Mouse (Mus musculus): ENCODE data around the gene Igsf21. TPM values are rescaled to one million over a fixed set of nuclear protein-coding genes. Genes with fewer than 3 reads are reported as not detected.

The Igsf21 gene
- total and polyA plus RNA-seq, 2 experiments = not detected

DNA sequence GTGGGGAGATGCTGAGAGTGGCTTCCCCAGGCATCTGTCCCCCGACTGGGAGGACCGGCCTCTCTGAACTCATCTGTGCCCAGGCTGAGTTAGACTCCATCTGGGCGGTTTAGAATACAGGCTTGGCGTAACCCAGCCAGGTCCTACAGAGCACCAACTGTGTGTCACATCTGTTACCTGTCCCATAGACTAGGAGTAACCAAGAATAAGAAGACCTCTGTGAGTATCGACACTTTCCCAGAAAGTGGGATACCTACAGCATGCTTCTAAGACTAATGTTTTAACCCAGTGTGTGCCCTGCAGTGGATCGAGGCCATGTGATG, 137.0 kb downstream of the Igsf21 start:
- Histone ChIP-seq H3K4me1 (ENCODE audit: control insufficient read depth, insufficient read depth, low read length) (no peaks in the 10 kb centered on the region), H3K9ac (ENCODE audit: low read depth, low read length) (no peak overlapping the region), H3K36me3 (ENCODE audit: control insufficient read depth, insufficient read depth, low read length) (no peaks in the 10 kb centered on the region), H3K79me2 (ENCODE audit: control insufficient read depth, insufficient read depth, low read length) (no peaks in the 10 kb centered on the region), H3K27me3 (ENCODE audit: control insufficient read depth, insufficient read depth, low read length) (peaks cover 2% of the 10 kb centered on the region; the same call in 1 of the 2 replicates), H3K27ac (replicated peaks; ENCODE audit: insufficient read depth, low read depth, low read length) (no peak overlapping the region), H3K4me3 (ENCODE audit: insufficient read depth, low read depth, low read length) (no peak overlapping the region)
- no peak for TF ChIP-seq CTCF (IDR thresholded peaks at IDR 0.05; ENCODE audit: low read depth, low read length)
- TF ChIP-seq POLR2A (IDR thresholded peaks at IDR 0.05; ENCODE audit: extremely low read depth, insufficient read depth, low read length) = no peak
- 56% methylated on average over 6 of the region's 6 CpGs for WGBS
- no peak for DNase-seq (ENCODE audit: extremely low read depth, low read depth, low spot score)

DNA sequence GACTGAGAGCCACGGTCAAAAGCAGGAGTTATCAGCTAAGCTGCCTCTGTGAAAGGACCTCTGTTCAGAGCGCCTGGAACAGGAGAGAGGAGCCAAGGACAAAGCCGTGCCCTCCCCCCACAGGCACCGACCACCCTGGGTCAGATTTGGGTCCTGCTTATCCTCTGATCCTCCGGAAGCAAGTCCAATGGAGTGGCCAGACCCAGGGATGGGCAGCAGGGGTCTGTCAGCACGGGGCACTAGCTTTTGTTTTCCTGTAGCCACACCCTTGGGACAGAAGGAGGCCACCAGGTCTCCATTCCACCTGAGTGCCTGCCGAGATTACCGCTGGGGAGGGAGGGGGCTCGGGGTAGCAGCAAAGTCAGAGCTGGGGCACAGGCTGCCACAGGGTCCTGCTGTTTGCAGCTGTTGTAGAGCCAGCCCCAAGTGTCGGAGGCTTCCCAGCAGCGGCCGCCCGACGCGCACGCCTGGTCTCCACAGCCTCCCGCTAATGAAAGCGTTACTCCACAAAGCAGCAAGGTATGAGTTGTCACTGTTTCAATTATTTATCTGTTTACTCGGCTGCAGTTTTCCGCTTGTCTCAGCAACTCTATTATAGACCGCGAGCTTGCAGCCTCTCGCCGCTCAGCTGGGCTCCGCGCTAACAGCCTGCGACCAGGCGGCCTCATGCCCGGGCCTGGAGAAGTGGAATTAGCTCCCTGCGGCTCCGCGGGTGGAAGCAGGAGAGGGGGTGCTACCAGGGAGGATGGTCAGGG, 137.5 kb downstream of the Igsf21 start:
- Histone ChIP-seq H3K4me3 (ENCODE audit: insufficient read depth, low read depth, low read length) (no peak overlapping the region), H3K27me3 (ENCODE audit: control insufficient read depth, insufficient read depth, low read length) (peaks cover 2% of the 10 kb centered on the region; the same call in 1 of the 2 replicates), H3K79me2 (ENCODE audit: control insufficient read depth, insufficient read depth, low read length) (no peaks in the 10 kb centered on the region), H3K27ac (replicated peaks; ENCODE audit: insufficient read depth, low read depth, low read length) (no peak overlapping the region), H3K36me3 (ENCODE audit: control insufficient read depth, insufficient read depth, low read length) (no peaks in the 10 kb centered on the region), H3K4me1 (ENCODE audit: control insufficient read depth, insufficient read depth, low read length) (no peaks in the 10 kb centered on the region), H3K9ac (ENCODE audit: low read depth, low read length) (no peak overlapping the region)
- no peak for DNase-seq (ENCODE audit: extremely low read depth, low read depth, low spot score)
- TF ChIP-seq POLR2A (IDR thresholded peaks at IDR 0.05; ENCODE audit: extremely low read depth, insufficient read depth, low read length) = no peak
- 7% methylated on average over 32 of the region's 32 CpGs for WGBS

DNA sequence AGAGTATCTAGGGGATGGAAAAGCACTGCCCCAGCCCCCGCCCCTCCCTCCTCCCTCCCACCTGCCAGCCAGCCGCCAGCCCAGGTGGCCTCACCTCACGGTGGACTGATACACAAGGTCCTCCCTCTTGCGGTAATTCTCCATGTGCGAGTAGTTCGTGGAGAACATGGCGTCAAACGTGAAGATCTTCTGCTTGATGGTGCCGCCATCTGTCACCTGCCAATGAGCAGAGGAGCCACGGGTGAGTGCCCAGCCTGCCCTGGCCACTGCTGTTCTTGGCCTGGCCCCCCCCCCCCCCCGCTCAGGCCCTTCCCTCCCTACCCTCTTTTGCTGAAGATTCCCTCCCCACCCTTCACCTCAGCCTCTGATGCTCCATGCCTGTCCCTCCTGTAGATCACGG, 139.4 kb downstream of the Igsf21 start:
- no peaks in the 10 kb centered on the region for H3K79me2 ChIP-seq (ENCODE audit: control insufficient read depth, insufficient read depth, low read length)
- 82% methylated on average over 11 of the region's 12 CpGs for WGBS
- H3K36me3 ChIP-seq (ENCODE audit: control insufficient read depth, insufficient read depth, low read length) = no peaks in the 10 kb centered on the region
- no peak for DNase-seq (ENCODE audit: extremely low read depth, low read depth, low spot score)
- peaks cover 4% of the 10 kb centered on the region for H3K27me3 ChIP-seq (ENCODE audit: control insufficient read depth, insufficient read depth, low read length)
- no peak for TF ChIP-seq CTCF (IDR thresholded peaks at IDR 0.05; ENCODE audit: low read depth, low read length)
- no peak for TF ChIP-seq POLR2A (IDR thresholded peaks at IDR 0.05; ENCODE audit: extremely low read depth, insufficient read depth, low read length)
- H3K4me1 ChIP-seq (ENCODE audit: control insufficient read depth, insufficient read depth, low read length) = no peaks in the 10 kb centered on the region; the same call in 1 of the 2 replicates
- no peak overlapping the region for H3K4me3 ChIP-seq (ENCODE audit: insufficient read depth, low read depth, low read length)
- no peak overlapping the region for H3K27ac ChIP-seq (replicated peaks; ENCODE audit: insufficient read depth, low read depth, low read length)
- no peak overlapping the region for H3K9ac ChIP-seq (ENCODE audit: low read depth, low read length)

DNA sequence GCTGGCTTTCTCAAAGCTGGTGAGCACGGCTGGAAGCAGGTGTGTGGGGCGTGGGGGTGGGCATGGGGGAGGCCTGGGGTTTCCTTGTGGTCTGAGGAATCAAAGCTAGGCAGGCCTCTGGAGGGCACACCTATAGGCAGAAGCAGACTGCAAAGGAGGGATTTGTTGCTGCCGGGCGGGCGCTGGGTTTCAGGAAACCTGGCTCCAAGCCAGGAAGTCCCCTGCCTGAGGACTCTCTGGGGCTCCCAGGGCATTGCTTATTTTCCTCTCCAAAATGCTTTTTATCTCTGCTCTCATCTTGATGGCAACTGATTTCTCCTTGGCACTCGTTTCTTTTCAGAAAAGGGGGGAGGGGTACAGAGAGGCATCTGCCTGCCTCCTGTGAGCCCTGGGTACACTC, 141.8 kb downstream of the Igsf21 start:
- Histone ChIP-seq H3K4me3 (ENCODE audit: insufficient read depth, low read depth, low read length) (no peak overlapping the region), H3K9ac (ENCODE audit: low read depth, low read length) (no peak overlapping the region), H3K4me1 (ENCODE audit: control insufficient read depth, insufficient read depth, low read length) (no peaks in the 10 kb centered on the region; the same call in 1 of the 2 replicates), H3K27me3 (ENCODE audit: control insufficient read depth, insufficient read depth, low read length) (peaks cover 4% of the 10 kb centered on the region), H3K79me2 (ENCODE audit: control insufficient read depth, insufficient read depth, low read length) (no peaks in the 10 kb centered on the region), H3K36me3 (ENCODE audit: control insufficient read depth, insufficient read depth, low read length) (no peaks in the 10 kb centered on the region), H3K27ac (replicated peaks; ENCODE audit: insufficient read depth, low read depth, low read length) (no peak overlapping the region)
- no peak for TF ChIP-seq CTCF (IDR thresholded peaks at IDR 0.05; ENCODE audit: low read depth, low read length)
- no peak for TF ChIP-seq POLR2A (IDR thresholded peaks at IDR 0.05; ENCODE audit: extremely low read depth, insufficient read depth, low read length)
- WGBS = 29% methylated on average over 6 of the region's 6 CpGs
- DNase-seq (ENCODE audit: extremely low read depth, low read depth, low spot score) = no peak

DNA sequence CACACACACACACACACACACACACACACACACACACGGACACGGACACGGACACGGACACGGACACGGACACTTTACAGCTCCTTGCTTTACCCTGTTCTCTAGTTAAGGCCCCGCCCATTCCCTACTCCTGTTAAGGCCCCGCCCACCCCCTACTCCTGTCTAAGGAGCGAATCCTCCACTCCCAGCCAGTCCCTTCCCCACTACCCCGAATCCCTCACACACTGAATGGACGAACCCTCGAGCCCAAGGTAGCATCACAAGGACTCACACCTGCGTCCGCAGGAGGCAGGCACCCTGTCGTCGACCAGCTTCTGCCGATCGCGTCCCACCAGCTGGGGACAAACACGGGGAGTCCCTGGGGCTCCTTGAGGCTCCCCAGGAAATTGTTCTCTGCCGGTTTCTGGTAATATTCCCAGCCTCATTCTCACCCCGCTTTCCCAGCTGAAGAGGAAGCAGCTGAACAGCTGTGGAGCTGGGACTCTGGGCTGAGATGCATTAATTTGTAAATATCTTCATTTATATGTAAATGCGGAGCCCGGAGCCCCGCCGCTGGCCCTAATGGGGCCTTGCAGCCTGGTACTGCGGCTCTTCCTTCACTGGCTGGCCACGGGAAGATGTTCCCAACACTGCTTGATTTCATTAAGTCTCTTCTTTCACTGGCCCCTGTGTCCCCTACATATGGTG, 143.1 kb downstream of the Igsf21 start:
- no peak for TF ChIP-seq CTCF (IDR thresholded peaks at IDR 0.05; ENCODE audit: low read depth, low read length)
- no peak for TF ChIP-seq POLR2A (IDR thresholded peaks at IDR 0.05; ENCODE audit: extremely low read depth, insufficient read depth, low read length)
- no peaks in the 10 kb centered on the region for H3K36me3 ChIP-seq (ENCODE audit: control insufficient read depth, insufficient read depth, low read length)
- no peak overlapping the region for H3K4me3 ChIP-seq (ENCODE audit: insufficient read depth, low read depth, low read length)
- H3K79me2 ChIP-seq (ENCODE audit: control insufficient read depth, insufficient read depth, low read length) = no peaks in the 10 kb centered on the region
- H3K9ac ChIP-seq (ENCODE audit: low read depth, low read length) = no peak overlapping the region
- WGBS = 9% methylated on average over 28 of the region's 28 CpGs
- H3K4me1 ChIP-seq (ENCODE audit: control insufficient read depth, insufficient read depth, low read length) = no peaks in the 10 kb centered on the region; the same call in 1 of the 2 replicates
- no peak for DNase-seq (ENCODE audit: extremely low read depth, low read depth, low spot score)
- peaks cover 2% of the 10 kb centered on the region for H3K27me3 ChIP-seq (ENCODE audit: control insufficient read depth, insufficient read depth, low read length)
- no peak overlapping the region for H3K27ac ChIP-seq (replicated peaks; ENCODE audit: insufficient read depth, low read depth, low read length)
